Mouse (Mus musculus): Measurements from ENCODE around the gene Tac4. TPM values are rescaled to one million over a fixed set of nuclear protein-coding genes. Genes with fewer than 3 reads are reported as not detected.
A peak's percentile ranks its signal among the peaks of the same experiment; 100 is the strongest.

Gene Tac4
- polyA plus RNA-seq, 1 experiment from 2014 or later: not detected

DNA sequence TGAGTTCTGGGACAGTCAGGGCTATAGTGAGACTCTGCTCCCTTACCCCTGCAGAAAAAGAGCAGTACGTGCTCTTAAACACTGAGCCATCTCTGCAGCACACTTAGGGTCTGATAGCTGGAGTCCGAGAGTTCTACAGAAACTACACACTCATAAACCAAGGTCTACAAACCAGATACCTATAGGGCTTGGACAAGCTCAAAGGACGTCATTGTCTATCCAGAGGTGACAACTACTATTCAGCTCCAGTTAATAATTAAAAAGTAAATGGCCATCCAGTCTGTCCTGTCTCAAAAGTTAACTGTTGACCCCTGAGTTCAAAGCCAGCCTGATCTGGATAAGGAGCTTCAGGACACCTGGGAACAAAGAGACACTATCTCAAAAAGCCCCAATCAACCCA is 40.4 kb downstream of the Tac4 start:
- no peaks in the 10 kb centered on the region for H3K4me1 ChIP-seq
- no peaks in the 10 kb centered on the region for H3K27me3 ChIP-seq
- no peak overlapping the region for H3K4me3 ChIP-seq
- ATAC-seq (ENCODE audit: borderline replicate concordance, extremely low read depth, low FRiP score, low TSS enrichment): no peak
- H3K9ac ChIP-seq: no peak overlapping the region
- no peak overlapping the region for H3K4me2 ChIP-seq
- H3K27ac ChIP-seq: no peak overlapping the region
- peaks cover 80% of the 10 kb centered on the region for H3K36me3 ChIP-seq
- no peaks in the 10 kb centered on the region for H3K9me3 ChIP-seq
- WGBS: 71% methylated on average over 3 of the region's 3 CpGs

DNA sequence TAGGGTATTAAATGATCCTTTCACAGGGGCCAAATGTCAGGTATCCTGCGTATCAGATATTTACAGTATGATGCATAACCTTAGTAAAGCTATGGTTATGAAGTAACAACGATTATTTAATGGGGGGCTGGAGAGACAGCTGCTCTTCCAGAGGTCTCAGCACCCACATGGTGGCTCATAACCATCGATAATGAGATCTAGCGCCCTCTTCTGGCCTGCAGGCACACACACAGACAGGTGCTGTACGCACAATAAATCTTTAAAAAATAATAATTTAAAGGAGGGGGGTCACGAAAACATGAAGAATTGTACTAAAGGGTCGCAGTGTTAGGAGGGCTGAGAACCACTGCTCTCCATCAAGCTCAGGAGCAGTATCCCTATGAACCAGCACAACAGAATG is 44.3 kb downstream of the Tac4 start:
- H3K4me1 ChIP-seq: peaks cover 15% of the 10 kb centered on the region
- no peak overlapping the region for H3K9ac ChIP-seq
- H3K27ac ChIP-seq: no peak overlapping the region
- no peaks in the 10 kb centered on the region for H3K9me3 ChIP-seq
- no peak overlapping the region for H3K4me2 ChIP-seq
- H3K36me3 ChIP-seq: peaks cover 51% of the 10 kb centered on the region
- WGBS: 88% methylated on average over 7 of the region's 7 CpGs
- no peak for ATAC-seq (ENCODE audit: borderline replicate concordance, extremely low read depth, low FRiP score, low TSS enrichment)
- H3K4me3 ChIP-seq: no peak overlapping the region
- H3K27me3 ChIP-seq: no peaks in the 10 kb centered on the region

DNA sequence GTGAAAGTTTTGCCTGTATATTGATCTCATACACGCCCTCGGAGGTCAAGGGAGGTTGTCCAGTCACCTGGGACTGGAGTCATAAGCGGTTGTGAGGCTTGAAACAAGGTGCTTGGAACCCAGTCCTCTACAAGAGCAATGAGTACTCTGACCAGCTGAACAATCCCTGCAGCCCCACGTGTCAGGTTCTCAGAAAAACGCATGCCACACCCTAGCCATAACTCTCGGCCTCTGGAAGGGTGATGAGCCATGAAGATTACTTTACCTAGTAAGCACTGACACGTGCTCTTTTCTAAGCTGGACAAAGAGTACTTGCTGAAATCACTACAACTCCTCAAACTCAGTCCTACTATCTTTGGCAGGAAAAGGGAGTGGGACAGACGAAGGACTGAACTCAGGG is 46.2 kb downstream of the Tac4 start:
- H3K27me3 ChIP-seq: no peaks in the 10 kb centered on the region
- H3K27ac ChIP-seq: no peak overlapping the region
- peaks cover 22% of the 10 kb centered on the region for H3K4me1 ChIP-seq
- no peak overlapping the region for H3K9ac ChIP-seq
- H3K36me3 ChIP-seq: peaks cover 32% of the 10 kb centered on the region
- no peaks in the 10 kb centered on the region for H3K9me3 ChIP-seq
- ATAC-seq (ENCODE audit: borderline replicate concordance, extremely low read depth, low FRiP score, low TSS enrichment): no peak
- H3K4me3 ChIP-seq: no peak overlapping the region
- 75% methylated on average over 8 of the region's 8 CpGs for WGBS
- no peak overlapping the region for H3K4me2 ChIP-seq

DNA sequence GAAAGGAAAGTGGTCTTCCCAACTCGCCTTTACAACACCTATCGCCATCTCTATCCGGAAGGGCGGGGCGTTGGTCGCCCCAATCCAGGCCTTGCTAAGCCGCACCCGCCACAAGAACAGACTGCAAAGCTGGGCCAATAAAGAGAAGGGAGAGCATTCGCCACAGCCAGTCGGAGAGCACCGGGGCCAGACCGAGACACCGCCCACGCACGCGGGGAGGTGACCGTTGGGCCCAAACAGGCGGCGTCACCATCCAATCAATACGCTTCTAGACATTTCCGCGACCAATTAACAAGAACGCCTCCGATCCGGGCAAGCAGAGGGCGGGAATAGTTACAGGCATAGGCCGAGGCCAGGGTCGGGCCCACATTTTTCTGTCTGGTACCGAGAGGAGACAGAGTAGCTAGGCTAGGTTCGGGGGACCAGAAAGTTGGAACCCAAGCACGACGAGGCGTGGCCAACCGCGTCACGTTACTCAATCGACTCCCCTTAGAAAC is 48.2 kb downstream of the Tac4 start:
- peaks cover 17% of the 10 kb centered on the region for H3K36me3 ChIP-seq
- 0% methylated on average over 37 of the region's 37 CpGs for WGBS
- H3K4me1 ChIP-seq: peaks cover 22% of the 10 kb centered on the region
- H3K27ac ChIP-seq: peak overlapping the region; percentile 98
- no peaks in the 10 kb centered on the region for H3K27me3 ChIP-seq
- H3K9me3 ChIP-seq: no peaks in the 10 kb centered on the region
- H3K4me2 ChIP-seq: peak overlapping the region; percentile 83
- peak; percentile 97 for ATAC-seq (ENCODE audit: borderline replicate concordance, extremely low read depth, low FRiP score, low TSS enrichment)
- H3K4me3 ChIP-seq: peak overlapping the region; percentile 90
- peak overlapping the region; percentile 98 for H3K9ac ChIP-seq

DNA sequence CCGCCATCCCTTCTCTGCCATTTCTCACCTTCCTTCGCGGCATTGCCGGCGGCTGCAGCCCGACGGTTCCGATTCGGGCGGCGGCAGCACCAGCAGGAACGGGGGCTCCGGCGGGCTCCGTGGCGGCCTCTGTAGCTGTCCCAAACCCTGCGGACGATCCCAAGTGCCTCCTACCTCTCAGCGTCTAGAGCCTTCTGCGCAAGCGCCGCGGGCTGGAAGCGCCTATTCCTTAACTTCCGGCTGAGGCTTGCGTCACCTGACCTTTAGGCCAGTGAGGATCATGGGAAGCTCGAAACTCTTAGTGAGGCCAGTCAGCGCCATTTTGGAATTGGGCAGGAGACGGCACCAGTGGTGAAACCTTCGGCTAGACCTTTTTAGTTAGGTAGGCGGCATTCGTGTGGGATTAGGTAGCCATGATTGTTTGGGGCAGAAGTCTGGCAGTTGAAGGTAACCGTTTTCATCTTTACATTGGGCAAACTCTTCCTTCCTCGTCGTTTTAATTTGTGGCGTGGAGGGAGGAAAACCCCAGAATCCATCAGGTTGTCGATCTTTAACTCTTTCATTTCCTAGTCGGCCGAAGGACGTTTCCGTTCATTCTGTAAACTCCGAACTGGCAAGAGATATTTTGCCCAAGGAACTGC is 48.8 kb downstream of the Tac4 start, which contains the start of gene Kat7:
Gene Kat7 (minus strand): TSS at position 240 of the 641 bp plus-strand sequence.
- WGBS: under 1% methylated on average over 42 of the region's 42 CpGs
- H3K9ac ChIP-seq: peak within 1 kb of the TSS; percentile 98
- peaks cover 22% of the 10 kb centered on the region for H3K4me1 ChIP-seq
- peak within 1 kb of the TSS; percentile 90 for H3K4me3 ChIP-seq
- peak within 1 kb of the TSS; percentile 83 for H3K4me2 ChIP-seq
- H3K36me3 ChIP-seq: peaks cover 13% of the 10 kb centered on the region
- H3K27me3 ChIP-seq: no peaks in the 10 kb centered on the region
- H3K27ac ChIP-seq: peak within 1 kb of the TSS; percentile 98
- no peaks in the 10 kb centered on the region for H3K9me3 ChIP-seq
- ATAC-seq (ENCODE audit: borderline replicate concordance, extremely low read depth, low FRiP score, low TSS enrichment): peak; percentile 94

DNA sequence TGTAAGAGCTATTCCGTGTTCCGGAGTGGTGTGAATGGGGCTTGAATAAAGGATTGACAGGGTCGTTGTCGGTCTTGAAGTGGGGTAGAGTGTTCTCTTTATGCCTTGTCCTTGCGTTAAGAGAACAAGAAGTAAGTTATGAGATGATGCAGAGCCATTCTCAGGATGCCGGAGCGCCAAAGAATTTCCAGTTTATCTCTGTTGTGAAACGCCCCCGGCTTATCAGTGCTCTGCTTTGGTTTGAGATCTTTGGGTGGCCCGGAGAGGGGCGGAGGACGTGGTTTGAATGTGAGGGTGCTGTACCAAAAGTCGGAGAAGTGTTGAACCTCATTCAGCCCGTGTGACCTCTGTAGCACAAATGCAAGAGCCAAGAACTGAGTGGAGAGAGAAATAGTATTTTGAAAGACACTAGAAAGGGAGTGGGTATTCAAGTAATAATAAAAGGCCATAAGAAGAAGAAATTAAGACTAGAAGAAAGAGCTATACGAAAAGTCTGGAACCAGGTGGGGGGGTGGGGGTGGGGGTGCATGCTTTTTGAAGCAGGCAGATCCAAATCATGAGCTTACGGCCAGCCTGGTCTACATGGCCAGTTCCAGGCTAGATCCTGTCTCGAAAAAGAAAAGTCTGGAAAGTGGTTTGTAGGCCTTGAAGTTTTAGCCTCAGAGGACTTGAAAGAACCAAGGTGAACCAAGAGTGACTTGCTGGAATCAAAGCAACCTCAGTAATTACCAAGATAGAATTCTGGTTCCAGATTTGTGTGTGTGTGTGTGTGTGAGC is 49.5 kb downstream of the Tac4 start:
- no peaks in the 10 kb centered on the region for H3K9me3 ChIP-seq
- peak overlapping the region; percentile 88 for H3K27ac ChIP-seq
- WGBS: 4% methylated on average over 17 of the region's 17 CpGs
- H3K4me3 ChIP-seq: peak overlapping the region; percentile 90
- peaks cover 7% of the 10 kb centered on the region for H3K36me3 ChIP-seq
- peak overlapping the region; percentile 57 for H3K9ac ChIP-seq
- ATAC-seq (ENCODE audit: borderline replicate concordance, extremely low read depth, low FRiP score, low TSS enrichment): no peak
- H3K4me2 ChIP-seq: peak overlapping the region; percentile 67
- H3K4me1 ChIP-seq: peaks cover 22% of the 10 kb centered on the region
- H3K27me3 ChIP-seq: no peaks in the 10 kb centered on the region

DNA sequence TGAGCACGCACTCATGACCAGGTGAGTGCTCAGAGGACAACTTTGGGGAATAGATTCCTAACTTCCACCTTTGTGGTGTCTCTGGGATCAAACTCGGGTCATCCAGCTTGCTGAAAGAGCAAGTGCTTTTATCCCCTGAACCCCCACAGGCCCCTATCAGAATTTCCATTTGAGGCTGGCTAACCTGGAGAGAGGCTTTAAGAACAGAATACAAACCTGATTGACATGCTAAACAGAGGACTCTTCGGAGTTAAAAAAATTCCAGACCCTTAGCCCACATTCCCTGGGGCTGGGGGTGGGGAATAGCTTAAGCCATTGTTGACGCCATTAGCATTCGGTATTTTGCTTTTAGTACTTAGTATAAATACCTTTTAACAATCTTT is 50.1 kb downstream of the Tac4 start:
- no peaks in the 10 kb centered on the region for H3K9me3 ChIP-seq
- no peak for ATAC-seq (ENCODE audit: borderline replicate concordance, extremely low read depth, low FRiP score, low TSS enrichment)
- H3K27ac ChIP-seq: peak overlapping the region; percentile 88; the same call in 1 of the 2 replicates
- peak overlapping the region; percentile 57 for H3K9ac ChIP-seq
- H3K4me1 ChIP-seq: peaks cover 22% of the 10 kb centered on the region
- peak overlapping the region; percentile 90 for H3K4me3 ChIP-seq
- H3K36me3 ChIP-seq: peaks cover 1% of the 10 kb centered on the region; the same call in 1 of the 2 replicates
- WGBS: 29% methylated on average over 5 of the region's 5 CpGs
- H3K4me2 ChIP-seq: peak overlapping the region; percentile 67
- H3K27me3 ChIP-seq: no peaks in the 10 kb centered on the region

DNA sequence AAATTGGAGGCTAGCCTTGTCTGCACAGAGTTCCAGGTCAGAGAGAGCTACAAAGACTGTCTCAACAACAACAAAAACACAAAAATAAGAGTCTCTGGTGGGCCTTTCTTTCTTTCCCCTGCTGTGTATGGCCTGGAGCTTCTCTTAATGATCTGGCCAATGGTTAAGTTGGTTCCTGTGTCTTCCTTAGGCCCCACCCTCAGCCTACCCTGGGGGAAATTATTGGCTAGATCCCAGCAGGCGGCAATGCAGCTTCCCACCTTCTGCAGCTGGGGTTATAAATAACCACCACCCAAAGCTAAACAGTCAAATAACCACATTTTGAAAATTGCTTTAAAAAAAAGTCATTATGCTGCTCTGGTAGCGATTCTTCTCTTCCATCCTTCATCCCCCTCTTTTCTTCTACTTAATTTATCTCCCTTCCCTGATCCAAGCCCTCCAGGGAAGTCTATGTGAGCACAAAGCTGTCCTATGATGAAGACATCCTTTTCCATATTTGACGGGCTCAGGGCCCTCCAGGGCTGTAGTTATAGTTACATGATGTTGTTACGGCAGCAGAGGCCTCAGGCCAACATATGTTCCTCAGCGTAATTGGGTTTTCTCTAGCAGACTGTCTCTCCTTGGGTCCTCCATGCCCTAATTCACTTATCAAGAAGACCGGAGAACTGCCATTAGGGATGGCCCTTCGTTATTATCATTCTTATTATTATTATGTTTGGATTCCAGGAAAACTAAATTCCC is 54.1 kb downstream of the Tac4 start:
- no peak overlapping the region for H3K9ac ChIP-seq
- peaks cover 6% of the 10 kb centered on the region for H3K4me1 ChIP-seq
- 75% methylated on average over 7 of the region's 7 CpGs for WGBS
- ATAC-seq (ENCODE audit: borderline replicate concordance, extremely low read depth, low FRiP score, low TSS enrichment): no peak
- no peaks in the 10 kb centered on the region for H3K9me3 ChIP-seq
- H3K4me2 ChIP-seq: no peak overlapping the region
- H3K27ac ChIP-seq: no peak overlapping the region
- H3K36me3 ChIP-seq: no peaks in the 10 kb centered on the region
- no peak overlapping the region for H3K4me3 ChIP-seq
- H3K27me3 ChIP-seq: no peaks in the 10 kb centered on the region

DNA sequence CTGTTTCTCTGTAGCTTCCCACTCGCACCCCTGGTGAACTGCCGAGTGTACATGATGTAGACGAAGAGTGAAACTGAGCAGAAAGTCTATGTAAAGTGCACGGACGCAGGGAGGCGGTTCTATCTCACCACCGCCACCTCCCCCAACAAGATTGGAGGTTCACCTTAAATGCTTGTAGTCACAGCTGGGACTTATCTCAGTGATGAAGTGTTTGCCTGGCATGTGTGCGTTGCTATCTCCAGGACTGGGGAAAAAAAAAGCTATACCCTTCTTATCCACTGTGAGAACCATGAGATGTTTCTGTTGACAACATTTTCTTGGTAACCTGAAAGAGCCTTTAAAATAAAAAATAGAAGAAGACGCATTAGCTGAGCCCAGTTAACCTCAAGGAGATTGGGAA is 56.8 kb downstream of the Tac4 start:
- H3K27ac ChIP-seq: no peak overlapping the region
- no peak overlapping the region for H3K4me3 ChIP-seq
- H3K27me3 ChIP-seq: no peaks in the 10 kb centered on the region
- 41% methylated on average over 9 of the region's 9 CpGs for WGBS
- H3K4me2 ChIP-seq: no peak overlapping the region
- H3K9me3 ChIP-seq: no peaks in the 10 kb centered on the region
- H3K9ac ChIP-seq: no peak overlapping the region
- H3K4me1 ChIP-seq: no peaks in the 10 kb centered on the region
- no peak for ATAC-seq (ENCODE audit: borderline replicate concordance, extremely low read depth, low FRiP score, low TSS enrichment)
- no peaks in the 10 kb centered on the region for H3K36me3 ChIP-seq

Measured in lung, embryonic 15.5 days (tissue).